Mouse (Mus musculus) frontal cortex, adult 2 months (tissue): ENCODE data around the gene 2410002F23Rik. TPM values are rescaled to one million over a fixed set of nuclear protein-coding genes. Genes with fewer than 3 reads are reported as not detected.
"Not testable (repeated sequence)": the region's sequence is repeated elsewhere in the genome, so short reads cannot be mapped to it uniquely, and the experiment has no call there.

Experiments
- DNase-seq, 2 experiments: peaks; one replicate each; pipeline ENCODE4 v3.0.0; 2022; ENCODE audit warnings: low spot score in 1 of 2; ENCODE audit errors: extremely low spot score in 1 of 2
- polyA plus RNA-seq: library from polyadenylated mRNA; depleted of rRNA; stranded (reverse); fragments of >200 nt; gene quantifications from 2 replicates; pipeline ENCODE4 v1.2.3, GENCODE M21; 2012; rRNA removed

2410002F23Rik gene
- 114 and 118 TPM in 2 replicates for polyA plus RNA-seq

DNA sequence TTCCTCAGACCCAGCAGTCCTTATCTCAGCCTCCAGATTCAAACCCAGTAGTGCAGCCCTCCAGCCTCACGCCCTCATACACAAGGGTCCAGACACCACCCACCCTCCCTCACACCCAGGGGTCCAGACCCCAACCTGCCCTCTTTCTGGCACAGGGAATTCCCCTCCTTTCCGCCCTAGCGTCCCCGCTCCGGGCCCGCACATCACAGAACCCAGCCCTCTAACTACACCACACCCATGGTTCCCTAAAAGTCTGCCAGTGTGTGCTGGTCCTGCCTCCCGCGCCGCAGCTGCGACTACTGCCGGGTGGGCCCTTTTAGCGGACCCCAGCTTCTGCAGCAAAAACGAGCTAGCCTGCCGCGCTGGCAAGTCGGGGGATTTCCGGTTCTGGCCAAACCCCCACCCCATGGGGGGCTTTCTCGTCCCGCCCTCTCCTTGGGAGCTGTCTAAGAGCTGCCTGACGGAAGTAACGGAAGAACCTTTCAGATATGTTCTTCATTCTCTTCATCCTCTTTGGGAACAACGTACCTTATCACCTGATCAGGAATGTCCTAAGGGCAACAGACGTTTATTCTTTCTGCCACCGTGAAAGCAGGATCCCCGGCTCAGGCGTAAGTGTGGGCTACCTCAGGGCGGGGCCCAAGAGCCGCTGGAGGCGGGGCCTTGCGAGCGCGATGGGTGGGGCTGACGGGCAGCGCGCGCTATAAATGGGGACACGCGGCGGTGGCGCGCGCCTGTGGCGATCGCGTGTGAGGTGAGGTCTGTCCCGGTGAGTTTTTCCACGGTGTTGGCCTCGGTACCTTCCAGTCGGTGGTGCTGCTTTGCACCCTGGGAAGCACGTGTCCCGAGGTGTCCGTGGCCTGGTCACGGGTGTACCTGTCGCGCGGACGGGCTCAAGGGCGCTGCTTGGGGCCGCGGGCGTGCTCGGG, at the start of gene 2410002F23Rik, which contains the start of gene 1700028J19Rik:
Gene 2410002F23Rik, plus strand, starts transcription at position 668 of the 929 bp plus-strand sequence.
Gene 1700028J19Rik, minus strand, starts transcription at position 641 of the 929 bp plus-strand sequence.
- peak; percentile 83 to 92 for DNase-seq

DNA sequence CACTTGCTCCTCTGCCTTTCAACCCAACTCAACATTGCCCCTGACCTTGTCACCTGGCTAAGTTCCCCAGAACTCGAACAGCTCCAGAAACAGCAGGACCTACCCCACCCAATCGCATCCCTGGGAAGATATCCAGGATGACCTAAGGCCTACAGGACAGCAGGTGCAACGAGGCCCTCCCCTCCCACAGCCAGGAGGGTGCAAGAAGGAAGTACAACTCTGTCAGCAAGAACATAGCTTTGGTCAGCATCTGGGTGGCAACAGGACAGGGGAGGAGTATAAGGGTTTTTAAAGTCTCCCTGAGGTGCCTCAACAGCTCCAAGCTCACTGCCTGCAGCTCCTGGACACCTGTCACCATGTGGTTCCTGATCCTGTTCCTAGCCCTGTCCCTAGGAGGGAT, 48.6 kb upstream of the 2410002F23Rik start, which contains the start of gene Klk1b3:
Gene Klk1b3, plus strand, starts transcription at position 301 of the 400 bp plus-strand sequence.
- no peak for DNase-seq

DNA sequence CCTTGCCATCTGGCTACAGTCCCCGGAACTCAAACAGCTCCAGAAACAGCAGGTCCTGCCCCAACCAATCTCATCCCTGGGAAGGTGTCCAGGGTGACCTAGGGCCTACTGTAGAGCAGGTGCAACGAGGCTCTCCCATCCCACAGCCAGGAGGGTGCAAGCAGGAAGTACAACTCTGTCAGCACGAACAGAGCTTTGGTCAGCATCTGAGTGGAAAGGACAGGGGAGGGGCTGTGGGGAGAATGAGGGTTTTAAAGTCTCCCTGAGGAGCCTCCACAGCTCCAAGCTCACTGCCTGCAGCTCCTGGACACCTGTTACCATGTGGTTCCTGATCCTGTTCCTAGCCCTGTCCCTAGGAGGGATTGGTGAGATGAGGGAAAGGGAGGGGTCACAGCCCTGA, 39.4 kb upstream of the 2410002F23Rik start, which contains the start of gene Klk1b4:
Gene Klk1b4, plus strand, starts transcription at position 301 of the 400 bp plus-strand sequence.
- DNase-seq = not testable (repeated sequence)

DNA sequence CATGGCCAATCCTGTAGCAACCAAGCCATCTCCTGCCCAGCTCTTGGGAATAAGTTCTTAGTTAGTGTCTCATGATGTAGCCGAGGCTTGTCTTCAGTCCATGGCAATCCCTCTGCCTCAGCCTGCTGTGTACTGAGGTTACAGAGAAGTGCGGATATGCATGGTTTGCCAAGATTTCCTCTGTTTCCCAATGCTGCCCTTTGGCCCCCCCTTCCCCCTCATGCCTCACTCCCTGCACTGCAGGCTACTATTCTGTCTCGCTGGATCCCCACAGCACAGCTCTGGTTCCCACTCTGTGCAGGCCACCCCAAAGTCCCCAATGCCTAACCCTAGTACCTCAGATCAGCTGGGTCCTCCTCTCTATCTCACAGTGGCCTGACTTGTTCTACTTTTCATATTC, 38.2 kb upstream of the 2410002F23Rik start:
- no peak for DNase-seq

DNA sequence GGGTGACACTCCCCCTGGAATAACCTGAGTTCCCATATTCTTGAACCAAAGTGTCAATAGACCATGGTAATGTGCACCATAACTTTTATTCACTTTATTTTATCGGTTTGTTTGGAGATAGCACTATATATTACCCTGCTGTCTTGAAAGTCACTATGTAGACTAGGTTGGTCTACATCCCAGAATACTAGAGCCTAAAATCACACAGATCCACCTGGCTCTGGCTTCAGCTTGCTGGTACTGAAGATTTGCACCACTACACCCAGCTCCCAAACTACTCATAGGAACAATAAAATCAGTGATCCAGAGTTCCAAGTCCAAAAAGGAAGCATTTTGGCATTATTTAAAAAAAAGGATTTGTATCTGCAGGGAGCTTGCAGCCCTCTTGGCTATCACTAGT, 30.9 kb upstream of the 2410002F23Rik start, which contains the start of gene Klk1b5:
Gene Klk1b5, plus strand, starts transcription at position 301 of the 400 bp plus-strand sequence.
- no peak for DNase-seq

DNA sequence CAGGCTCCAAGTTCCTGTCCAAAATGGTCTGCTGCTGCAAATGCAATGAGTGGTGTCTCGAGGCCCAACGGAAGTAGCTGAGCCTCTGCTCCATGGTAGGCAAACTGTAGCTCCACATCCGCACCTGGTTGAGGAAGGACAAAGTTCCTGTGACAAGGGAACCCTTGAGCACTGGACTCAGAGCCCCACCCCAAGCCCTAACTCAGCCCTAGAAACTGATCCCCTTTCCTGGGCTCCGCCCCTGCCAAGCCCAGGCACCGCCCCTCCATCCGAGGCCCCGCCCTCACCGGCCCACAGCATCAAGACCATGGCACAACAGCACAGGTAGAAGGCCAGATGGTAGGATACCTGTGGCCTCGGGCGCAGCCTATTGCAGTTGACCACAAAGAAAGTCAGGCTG, 24.9 kb upstream of the 2410002F23Rik start:
- not testable (repeated sequence) for DNase-seq

DNA sequence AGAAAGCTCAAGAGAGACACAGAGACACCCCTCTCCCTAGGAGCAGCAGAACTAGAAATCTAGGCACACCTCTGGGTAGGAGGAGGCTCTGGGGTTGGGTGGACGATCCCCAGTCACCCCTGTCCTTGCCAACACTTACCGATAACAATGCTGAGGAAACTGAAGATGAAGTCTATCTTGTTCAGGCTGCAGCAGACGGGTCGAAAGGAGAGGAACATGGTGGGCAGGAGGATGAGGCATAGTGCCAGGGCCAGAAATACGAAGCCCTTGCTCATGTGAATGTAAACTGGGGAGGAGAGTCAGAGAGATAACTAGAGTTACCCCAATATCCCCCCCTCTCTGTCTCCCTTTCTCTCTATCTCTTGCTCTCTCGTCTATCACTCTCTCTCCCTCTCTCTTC, 24.2 kb upstream of the 2410002F23Rik start:
- not testable (repeated sequence) for DNase-seq

DNA sequence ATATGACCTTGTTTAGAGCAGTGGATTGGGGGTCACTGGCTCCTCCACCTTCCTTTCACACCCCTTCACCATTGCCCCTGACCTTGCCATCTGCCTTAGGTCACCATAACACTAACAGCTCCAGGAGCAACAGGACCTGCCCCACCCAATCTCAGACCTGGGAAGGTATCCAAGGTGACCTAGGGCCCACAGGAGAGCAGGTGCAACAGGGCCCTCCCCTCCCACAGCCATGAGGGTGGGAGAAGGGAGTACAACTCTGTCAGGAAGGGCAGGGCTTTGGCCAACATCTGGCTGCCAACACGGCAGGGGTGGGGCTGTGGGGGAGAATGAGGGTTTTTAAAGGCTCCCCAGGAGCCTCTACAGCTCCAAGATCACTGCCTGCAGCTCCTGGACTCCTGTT, 21.4 kb upstream of the 2410002F23Rik start, which contains the start of gene Klk1:
Gene Klk1, plus strand, starts transcription at position 285 of the 400 bp plus-strand sequence.
- no peak for DNase-seq

DNA sequence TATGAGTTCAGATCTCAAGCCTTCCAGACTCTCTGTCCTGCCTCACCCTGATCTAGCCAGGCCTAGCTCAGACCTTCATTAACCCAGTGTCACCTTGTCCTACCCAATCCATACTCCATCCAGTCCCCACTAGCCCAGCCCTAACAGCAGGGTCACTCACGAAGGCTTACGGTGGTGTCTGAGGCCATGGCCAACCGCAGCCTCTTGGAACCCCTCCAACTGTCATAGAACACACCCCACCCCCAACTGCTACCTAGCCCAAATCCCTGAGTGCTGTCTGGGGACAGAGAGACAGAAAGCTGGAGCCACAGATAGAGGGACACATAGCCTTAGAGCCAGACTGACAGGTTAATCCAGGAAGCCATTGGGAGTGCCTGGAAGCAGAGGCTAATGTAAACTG, 10.6 kb upstream of the 2410002F23Rik start, which contains the start of gene Gm36864:
Gene Gm36864, plus strand, starts transcription at position 269 of the 400 bp plus-strand sequence.
- no peak for DNase-seq

DNA sequence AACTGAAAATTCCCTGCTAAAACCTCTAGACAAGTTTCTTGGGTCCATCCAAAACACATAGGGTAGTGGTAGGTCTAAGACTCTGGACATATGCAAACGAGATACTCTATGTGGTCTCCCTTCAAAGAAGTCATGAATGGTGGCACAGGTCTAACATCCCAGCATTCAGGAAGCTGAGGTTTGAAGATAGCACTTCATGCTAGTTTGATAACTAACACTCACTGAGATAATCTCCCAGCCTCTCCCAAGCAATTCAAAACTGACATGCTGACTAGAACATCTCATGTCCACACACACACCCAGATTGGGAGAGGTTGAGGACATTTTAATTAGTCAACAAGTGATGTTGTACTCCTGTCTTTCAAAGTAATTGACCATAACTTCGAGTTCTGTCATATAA, 6.6 kb upstream of the 2410002F23Rik start:
- no peak for DNase-seq

DNA sequence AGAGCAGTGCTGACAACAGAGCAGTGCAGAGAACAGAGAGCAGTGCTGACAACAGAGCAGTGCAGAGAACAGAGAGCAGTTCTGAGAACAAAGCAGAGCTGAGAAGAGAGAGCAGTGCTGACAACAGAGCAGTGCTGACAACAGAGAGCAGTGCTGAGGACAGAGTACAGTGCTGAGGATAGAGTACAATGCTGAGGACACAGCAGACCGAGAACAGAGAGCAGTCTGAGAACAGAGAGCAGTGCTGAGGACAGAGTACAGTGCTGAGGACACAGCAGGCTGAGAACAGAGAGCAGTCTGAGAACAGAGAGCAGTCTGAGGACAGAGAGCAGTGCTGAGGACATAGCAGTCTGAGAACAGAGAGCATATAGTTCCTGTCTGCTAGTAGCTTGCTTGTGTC, 5.8 kb upstream of the 2410002F23Rik start:
- DNase-seq = no peak

DNA sequence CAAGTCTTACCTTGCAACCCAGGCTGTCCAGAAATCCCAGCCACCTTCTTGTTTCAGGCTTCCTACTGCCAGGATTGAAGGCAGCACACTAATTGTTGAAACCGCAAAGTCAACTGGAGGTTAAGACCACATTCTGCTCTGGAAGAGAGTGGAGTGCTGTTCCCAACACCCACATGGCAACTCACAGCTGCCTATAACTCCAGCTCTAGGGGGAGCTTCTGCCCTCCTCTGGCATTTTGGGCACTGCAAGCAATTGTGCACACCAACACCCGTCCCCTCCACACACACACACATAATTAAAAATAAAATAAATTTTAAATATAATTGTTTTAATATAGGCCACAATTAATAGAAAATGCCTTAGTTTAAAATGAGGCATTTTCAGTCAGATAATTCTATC, 5.4 kb upstream of the 2410002F23Rik start:
- no peak for DNase-seq

DNA sequence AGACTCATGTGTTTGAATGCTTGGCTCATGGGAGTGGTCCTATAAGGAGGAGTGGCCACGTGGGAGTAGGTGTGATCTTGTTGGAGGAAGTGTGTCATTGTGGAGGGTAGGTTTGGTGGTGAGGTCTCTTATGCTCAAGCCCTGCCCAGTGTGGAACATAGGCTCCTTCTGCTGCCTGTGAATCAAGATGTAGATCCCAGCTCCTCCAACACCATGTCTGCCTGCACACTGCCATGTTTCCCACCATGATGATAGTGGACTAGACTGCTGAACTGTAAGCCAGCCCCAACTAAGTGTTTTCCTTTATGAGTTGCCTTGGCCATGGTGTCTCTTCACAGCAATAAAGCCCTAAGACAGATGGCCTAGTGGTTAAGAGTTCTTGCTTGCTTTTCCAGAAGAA, 2.4 kb upstream of the 2410002F23Rik start:
- DNase-seq = no peak

DNA sequence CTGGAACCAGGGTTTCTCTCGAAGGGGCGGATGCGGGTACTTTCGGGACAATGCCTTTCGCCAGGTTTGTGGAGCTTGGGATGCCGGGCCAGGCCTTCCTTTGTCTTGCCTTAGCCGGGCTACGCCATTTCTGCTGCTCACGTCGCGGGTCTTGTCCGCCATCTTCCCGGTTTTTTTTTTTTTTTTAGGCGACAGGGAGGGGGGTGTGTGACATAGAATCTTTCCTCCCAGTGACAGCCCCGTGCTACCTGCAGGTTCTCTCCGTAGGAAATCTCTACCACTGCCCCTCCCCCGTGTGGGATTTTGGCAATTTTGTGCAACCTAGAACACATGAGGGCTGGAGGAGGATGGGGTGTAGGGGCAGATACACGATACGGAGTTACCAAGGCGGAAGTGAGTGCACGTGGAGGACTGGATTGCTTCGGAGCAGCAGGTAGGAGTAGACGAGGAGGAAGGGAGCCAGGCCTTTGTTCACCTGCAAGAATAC, 505 bp downstream of the 2410002F23Rik start:
- DNase-seq = peak; percentile 32 to 48

DNA sequence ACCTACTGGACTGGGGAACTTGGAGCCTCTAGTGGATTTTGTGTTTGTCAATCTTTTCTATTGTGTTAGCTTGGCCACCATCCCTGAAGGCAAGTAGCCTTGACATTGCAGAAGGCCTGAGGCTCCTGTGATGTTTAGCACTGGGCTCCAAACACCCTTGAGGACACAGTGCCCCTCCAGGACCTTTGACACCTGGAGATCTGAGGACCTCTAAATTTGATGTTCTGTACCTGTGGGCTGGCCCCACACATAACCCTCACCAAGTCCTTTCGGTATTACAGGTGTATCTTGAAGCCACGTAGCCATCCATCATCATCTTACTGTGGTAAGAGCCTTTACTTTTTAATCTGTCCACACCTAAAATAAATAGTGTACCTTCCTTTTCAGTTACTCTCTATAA, 1.4 kb downstream of the 2410002F23Rik start:
- DNase-seq = no peak

DNA sequence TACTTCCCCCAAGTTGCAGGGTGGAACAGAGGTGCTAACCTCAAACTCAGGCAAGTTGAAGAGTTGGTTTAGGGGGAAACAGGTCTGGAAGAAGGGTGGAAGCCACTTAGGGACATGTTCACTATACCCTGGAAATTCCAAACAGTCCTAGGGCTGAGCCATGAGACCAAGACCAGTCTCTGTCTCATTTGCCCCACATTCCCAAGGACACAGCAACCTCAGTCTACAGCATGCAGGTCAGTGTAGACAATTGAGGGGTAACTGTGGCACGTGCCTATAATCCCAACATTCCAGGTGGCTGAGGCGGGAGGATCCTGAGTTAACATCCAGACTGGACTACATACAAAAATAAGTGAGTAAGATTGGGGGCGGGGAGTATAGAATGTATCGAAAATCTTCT, 2.7 kb downstream of the 2410002F23Rik start:
- DNase-seq = no peak

DNA sequence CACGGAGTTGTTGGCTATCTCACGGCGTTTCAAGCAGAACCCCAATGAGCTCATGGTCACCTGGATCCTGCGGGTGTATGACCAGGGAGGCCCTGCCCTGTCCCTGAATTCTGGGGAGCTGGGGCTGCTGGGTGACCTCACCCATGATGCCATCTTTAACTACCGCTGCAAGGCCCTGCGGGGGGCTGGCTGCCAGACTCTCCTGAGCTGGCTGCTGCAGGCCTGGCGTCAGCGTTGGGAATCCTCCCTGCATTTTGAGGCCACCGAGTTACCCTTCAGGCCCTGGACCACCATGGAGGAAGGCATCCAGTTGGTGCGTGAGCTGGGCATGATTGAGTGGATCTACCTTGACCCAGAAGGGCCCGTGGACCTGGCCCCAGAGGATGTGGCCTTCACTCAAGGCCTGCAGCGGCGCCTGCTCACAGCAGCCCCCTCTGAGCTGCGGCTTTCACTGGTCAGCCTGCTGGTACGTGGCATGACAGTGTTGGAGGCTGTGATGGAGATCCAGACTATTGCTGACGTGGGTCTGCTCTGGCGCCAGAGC, 4.3 kb downstream of the 2410002F23Rik start:
- not testable (repeated sequence) for DNase-seq

DNA sequence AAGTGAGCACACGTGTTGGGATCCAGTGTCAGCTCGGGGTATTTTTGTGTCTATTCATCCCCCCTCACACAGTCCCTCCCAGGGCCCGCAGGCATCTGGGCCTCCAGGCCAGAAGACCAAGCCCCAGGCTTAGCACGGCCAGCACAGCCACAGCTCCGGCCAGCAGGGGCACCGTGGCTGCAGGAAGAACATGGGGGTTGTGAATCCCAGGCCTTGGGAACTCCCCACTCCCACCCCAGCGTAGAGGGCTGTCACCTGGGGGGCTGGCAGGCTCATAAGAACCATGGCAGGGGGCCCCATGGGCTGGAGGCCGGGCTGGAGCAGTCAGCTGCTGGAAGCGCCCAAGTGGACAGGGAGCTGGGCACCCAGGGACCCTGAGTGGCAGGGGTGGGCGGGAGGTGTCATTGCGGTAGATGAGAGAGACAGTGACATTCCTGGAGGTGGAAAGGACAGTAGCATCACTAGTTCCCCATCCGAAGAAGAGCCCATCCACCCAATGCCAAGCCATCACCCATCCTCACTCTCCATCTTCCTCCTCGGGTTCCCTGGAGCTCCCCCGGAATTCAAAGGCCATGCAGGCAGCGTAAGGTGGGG, 6.6 kb downstream of the 2410002F23Rik start:
- DNase-seq = no peak

DNA sequence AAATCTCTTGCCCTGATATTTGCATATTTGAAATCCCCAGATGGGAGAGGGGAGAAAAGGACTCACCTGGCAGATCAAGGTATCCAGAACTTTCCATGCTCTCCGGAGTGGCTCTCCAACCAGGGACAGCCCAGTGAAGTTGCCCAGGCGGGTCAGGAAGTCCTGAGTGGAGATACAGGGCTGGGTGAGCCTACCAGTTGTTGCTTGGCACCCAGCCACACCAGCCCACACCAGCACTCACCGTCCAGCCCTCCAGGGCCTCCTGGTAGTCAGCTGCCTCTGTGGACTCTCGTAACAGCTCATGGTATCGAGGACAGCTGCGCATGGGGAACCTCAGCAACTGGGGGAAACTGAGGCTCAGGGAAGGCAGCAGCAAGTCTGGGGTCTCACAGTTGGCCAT, 8.4 kb downstream of the 2410002F23Rik start:
- no peak for DNase-seq

DNA sequence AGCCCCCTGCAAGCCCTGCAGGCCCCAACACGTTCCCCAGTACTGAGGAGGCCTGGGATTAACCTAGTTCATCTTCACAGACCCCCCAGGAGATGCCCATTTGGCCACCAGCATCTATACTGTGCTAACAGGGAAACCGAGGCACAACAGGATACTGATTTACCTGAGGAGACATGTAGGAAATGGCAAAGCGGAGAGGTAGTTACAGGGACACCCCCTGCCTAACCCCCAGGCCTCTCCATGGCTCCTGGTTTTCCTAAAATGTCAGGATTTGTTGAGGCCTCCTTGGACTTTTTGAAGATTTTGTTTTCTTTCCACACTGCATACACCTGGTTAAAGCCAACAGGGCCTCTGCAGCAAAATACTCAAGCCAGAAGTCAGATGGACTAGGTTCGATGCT, 10.8 kb downstream of the 2410002F23Rik start, which contains the start of gene Acp4:
Gene Acp4, minus strand, starts transcription at position 101 of the 400 bp plus-strand sequence.
- DNase-seq = no peak

DNA sequence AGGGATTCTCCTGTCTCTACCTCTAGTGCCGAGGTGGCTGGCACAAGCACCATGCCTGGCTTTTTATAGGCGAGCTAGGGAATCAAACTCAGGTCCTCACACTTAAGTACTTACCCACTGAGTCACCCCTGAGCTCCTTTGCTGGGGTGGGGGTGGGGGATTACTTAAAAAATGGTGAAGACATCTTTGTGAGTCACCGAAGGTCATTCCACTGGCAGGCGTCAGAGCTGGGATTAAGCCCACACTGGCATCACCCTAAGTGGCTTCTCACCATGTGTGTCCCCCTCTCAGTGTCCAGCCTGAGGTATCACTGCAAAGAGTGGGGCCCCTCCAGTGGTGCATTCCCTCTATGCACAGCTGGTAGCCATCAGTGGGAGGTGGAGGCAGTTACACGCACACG, 13.9 kb downstream of the 2410002F23Rik start:
- DNase-seq = no peak
